Mouse (Mus musculus) kidney, adult 2 months (tissue): ENCODE results near the gene 3110001I22Rik.
"Not testable (repeated sequence)": the region's sequence is repeated elsewhere in the genome, so short reads cannot be mapped to it uniquely, and the experiment has no call there.

Source experiments
- CTCF ChIP-seq: fragments of 200-500 bp; conservative IDR thresholded peaks from 2 replicates; pipeline ENCODE4 v1.5.1; 2011; ENCODE audit warnings: low read depth, mild to moderate bottlenecking, control low read depth, low read length, moderate library complexity, mixed read lengths; ENCODE audit not compliant: insufficient read depth, insufficient read length
- POLR2A ChIP-seq: fragments of 200-500 bp; IDR thresholded peaks from one replicate; pipeline ENCODE4 v1.6.1; 2011; ENCODE audit warnings: low read depth, low read length, control low read depth

DNA sequence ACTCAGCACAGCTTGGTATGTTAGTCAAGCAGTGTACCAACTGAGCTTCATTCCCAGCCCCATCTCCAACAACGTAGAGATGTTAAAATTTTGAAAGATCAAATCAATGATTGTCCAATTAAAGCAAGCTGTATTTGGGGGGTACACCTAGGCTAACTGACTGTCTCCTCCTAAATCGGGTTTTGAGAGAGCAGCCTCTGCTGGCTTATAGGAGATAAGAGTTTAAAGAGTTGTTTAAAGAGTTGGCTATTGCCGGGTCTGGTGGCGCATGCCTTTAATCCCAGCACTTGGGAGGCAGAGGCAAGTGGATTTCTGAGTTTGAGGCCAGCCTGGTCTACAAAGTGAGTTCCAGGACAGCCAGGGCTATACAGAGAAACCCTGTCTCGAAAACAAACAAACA lies 833 bp upstream of the 3110001I22Rik start:
- not testable (repeated sequence) for TF ChIP-seq CTCF, POLR2A
